Mouse (Mus musculus) embryo, embryonic 10 days (tissue): ENCODE measurements around the gene Btbd3.

Source experiments
- DNase-seq: peaks from one replicate; pipeline ENCODE4 v3.0.0-alpha.2; 2015; ENCODE audit warnings: low spot score

Gene Btbd3

GRCm38 (mm10) chr2:138531992-138532391, 275.6 kb downstream of the Btbd3 start:
- DNase-seq: peak; percentile 17

GRCm38 (mm10) chr2:138539655-138540054, 283.3 kb downstream of the Btbd3 start:
- DNase-seq: no peak

- DNase-seq: no peak
These were observed 292.6 kb downstream of the Btbd3 start for GRCm38 (mm10) chr2:138548990-138549389.

DNA sequence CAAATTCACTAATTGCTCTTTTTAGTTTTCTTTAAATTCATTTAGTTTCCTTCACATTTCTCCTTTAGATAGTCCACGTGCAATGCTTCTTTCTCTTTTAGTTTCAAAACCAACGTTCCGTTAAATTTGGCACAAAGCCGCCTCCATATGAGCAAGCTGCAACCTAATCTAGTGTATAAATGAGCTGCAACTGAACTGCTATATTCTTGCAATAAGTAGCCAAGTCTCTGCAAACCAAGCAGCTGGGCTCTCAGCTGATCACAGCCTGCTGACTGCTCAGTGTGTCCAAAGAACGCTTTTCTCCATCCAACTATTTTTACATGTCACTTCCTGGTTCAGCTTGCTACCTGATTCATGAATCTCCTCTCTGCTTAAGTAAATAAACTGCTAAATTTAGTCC, 295.2 kb downstream of the Btbd3 start:
- no peak for DNase-seq

GRCm38 (mm10) chr2:138555106-138555862, 298.9 kb downstream of the Btbd3 start:
- DNase-seq: no peak

GRCm38 (mm10) chr2:138585930-138586329, 329.6 kb downstream of the Btbd3 start:
- no peak for DNase-seq

GRCm38 (mm10) chr2:138587335-138587734, 331.0 kb downstream of the Btbd3 start:
- no peak for DNase-seq

DNA sequence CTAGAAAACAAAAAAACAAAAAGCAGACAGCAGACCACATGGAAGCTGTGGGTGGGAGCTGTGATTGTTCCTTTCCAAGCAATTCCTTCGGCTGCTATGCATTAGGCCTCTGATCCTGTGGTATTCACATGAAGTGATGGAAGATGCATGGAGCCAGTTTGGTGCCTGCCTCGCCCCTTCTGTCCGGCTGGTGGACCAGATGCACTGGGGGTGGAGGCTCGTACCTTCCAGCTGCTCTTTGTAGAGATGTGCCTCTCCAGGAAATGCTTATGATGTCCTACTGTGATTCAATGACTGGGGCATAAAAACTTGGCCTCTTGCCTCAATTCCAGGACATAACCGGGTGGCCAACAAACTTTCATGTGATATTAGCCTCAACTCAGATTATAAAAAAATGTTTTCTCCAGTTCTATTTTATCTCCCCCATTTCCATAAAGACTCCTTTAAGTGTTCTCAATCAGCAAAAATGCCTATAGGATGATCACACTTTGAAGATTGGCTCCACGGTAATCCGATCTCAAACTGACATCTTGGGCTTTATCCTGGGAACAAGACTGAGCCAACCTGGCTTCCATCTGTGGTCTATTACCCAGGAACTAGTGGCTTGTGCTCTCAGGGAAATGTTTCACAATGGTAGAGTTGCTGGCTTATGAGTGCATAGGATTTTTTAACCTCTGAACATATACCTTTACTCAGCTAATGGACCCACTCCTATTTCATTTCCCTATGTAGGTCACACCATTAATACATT, 331.6 kb downstream of the Btbd3 start:
- DNase-seq: no peak

GRCm38 (mm10) chr2:138589105-138589504, 332.7 kb downstream of the Btbd3 start:
- DNase-seq: no peak

- no peak for DNase-seq
These were observed 333.9 kb downstream of the Btbd3 start for GRCm38 (mm10) chr2:138590307-138590706.

- no peak for DNase-seq
These were observed 356.0 kb downstream of the Btbd3 start for GRCm38 (mm10) chr2:138612361-138612760.

DNA sequence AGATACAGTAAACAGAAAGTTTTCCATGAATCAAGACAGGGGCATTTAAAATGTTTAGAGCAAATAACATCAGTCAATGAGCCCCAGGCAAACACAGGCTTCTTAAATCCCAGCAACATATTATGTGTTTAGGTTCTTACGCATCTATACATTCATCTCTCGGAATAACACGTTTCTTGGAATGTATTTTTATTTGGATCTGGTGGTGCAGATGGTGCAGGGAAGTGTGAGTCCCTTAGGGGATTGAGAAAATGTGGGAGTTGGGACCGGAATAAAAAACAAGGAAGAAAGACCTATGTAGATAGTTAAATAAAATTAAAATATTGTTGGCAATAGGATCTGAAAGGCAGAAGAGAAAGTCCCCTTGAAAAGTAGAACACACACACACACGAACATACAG, 361.1 kb downstream of the Btbd3 start:
- DNase-seq: no peak
